Mouse (Mus musculus): ENCODE results near the gene Nfya. TPM values are rescaled to one million over a fixed set of nuclear protein-coding genes. Genes with fewer than 3 reads are reported as not detected.

Gene Nfya
- 14.2 and 15.9 TPM in 2 replicates for polyA plus RNA-seq (2015; fragmentation: Nextera tagmentation; extraction: Ambion mirVana)

DNA sequence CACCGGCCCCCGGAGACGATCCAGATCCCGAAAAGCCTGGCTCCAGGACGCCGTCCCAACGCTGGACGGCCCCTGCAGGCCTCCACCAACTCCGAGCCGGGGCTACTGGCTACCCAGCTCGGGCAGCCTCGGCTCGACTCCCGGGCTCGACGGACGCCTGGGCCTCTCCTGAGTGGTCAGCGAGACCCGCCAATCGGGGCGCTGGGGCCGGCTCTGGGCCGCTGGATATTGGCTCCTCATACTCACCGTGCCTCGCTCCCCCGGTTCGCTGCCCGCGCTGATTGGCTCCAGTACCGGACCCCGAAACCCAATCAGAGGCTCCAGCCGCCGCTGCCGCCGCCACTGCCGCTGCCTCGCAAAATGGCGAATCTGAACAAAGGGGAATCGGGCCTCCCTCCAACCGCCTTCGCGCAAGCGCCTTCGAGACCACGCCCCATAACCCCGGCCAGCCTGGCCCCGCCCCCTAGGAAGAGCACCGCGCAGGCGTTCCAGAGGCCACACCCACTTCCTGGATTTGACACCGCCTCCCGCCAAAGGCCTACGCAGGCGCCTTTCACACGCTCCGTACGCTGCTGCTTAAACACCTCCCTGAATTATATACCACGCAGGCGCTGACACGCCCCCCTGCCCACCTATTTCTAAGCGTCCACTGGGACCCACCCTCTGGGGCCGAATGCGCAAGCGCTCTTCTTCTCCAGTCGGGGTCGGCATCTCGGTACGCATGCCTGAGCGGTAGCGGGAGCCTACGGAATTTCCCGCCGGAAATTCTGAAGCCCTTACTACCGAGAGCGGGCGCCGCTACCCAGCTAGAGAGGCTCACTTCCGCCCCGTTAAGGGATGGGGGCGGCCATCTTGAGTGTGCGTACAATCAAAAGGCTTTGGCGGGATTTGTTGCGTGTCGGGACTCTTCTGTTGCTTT, at the start of gene Nfya, which contains the start of gene Oard1:
TSS of gene Nfya (minus strand) at position 527 of the 919 bp plus-strand sequence.
TSS of gene Oard1 (plus strand) at position 635 of the 919 bp plus-strand sequence.
- H3K4me2 ChIP-seq (replicated peaks) = peak within 1 kb of the TSS; percentile 81
- no peaks in the 10 kb centered on the region for H3K27me3 ChIP-seq
- peak; percentile 97 for ATAC-seq
- WGBS = under 1% methylated on average over 84 of the region's 84 CpGs
- H3K4me3 ChIP-seq (replicated peaks) = peak within 1 kb of the TSS; percentile 88
- peaks cover 31% of the 10 kb centered on the region for H3K4me1 ChIP-seq (replicated peaks)
- no peaks in the 10 kb centered on the region for H3K9me3 ChIP-seq
- peak within 1 kb of the TSS; percentile 99 for H3K9ac ChIP-seq (replicated peaks)
- peaks cover 12% of the 10 kb centered on the region for H3K36me3 ChIP-seq
- H3K27ac ChIP-seq = peak within 1 kb of the TSS; percentile 100

GRCm38 (mm10) chr17:48457971-48458653, 48.4 kb upstream of the Nfya start:
- 90% methylated on average over 13 of the region's 13 CpGs for WGBS
- Histone ChIP-seq H3K9me3 (no peaks in the 10 kb centered on the region), H3K36me3 (no peaks in the 10 kb centered on the region), H3K9ac (replicated peaks) (no peak overlapping the region), H3K4me2 (replicated peaks) (no peak overlapping the region), H3K4me1 (replicated peaks) (no peaks in the 10 kb centered on the region), H3K4me3 (replicated peaks) (no peak overlapping the region), H3K27ac (no peak overlapping the region), H3K27me3 (no peaks in the 10 kb centered on the region)
- ATAC-seq = no peak

GRCm38 (mm10) chr17:48455955-48456354, 46.2 kb upstream of the Nfya start:
- H3K4me2 ChIP-seq (replicated peaks) = no peak overlapping the region
- no peak overlapping the region for H3K27ac ChIP-seq
- no peaks in the 10 kb centered on the region for H3K27me3 ChIP-seq
- WGBS = 86% methylated on average over 2 of the region's 2 CpGs
- no peak overlapping the region for H3K9ac ChIP-seq (replicated peaks)
- H3K4me3 ChIP-seq (replicated peaks) = no peak overlapping the region
- H3K36me3 ChIP-seq = no peaks in the 10 kb centered on the region
- peaks cover 13% of the 10 kb centered on the region; the same call in 1 of the 2 replicates for H3K4me1 ChIP-seq (replicated peaks)
- H3K9me3 ChIP-seq = no peaks in the 10 kb centered on the region
- ATAC-seq = no peak

DNA sequence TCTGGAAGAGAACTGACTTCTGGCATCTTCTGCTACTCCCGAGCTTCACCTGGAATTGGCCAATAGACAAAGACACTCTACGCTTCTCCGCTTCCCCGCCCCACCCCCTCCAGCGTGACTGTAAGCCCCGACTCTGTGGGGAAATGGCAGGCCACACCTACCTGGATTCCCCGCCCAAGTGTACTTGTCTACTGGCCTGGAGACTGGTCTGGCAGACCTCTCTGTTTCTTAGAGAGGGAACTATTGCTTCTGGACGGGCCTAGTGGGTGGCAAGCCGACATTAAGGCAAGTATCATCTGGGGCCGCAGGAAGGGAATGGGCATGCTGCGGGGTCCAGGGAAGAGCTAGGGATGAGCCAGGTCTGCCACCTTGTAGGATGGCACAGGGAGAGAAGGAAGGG, 45.0 kb upstream of the Nfya start, which contains the start of gene Unc5cl:
TSS of gene Unc5cl (plus strand) at position 214 of the 400 bp plus-strand sequence.
- Histone ChIP-seq H3K36me3 (no peaks in the 10 kb centered on the region), H3K4me2 (replicated peaks) (no peak within 1 kb of the TSS), H3K9me3 (no peaks in the 10 kb centered on the region), H3K27ac (no peak within 1 kb of the TSS), H3K4me1 (replicated peaks) (peaks cover 13% of the 10 kb centered on the region; the same call in 1 of the 2 replicates), H3K9ac (replicated peaks) (no peak within 1 kb of the TSS), H3K27me3 (no peaks in the 10 kb centered on the region), H3K4me3 (replicated peaks) (no peak within 1 kb of the TSS)
- WGBS = 62% methylated on average over 11 of the region's 11 CpGs
- ATAC-seq = no peak

DNA sequence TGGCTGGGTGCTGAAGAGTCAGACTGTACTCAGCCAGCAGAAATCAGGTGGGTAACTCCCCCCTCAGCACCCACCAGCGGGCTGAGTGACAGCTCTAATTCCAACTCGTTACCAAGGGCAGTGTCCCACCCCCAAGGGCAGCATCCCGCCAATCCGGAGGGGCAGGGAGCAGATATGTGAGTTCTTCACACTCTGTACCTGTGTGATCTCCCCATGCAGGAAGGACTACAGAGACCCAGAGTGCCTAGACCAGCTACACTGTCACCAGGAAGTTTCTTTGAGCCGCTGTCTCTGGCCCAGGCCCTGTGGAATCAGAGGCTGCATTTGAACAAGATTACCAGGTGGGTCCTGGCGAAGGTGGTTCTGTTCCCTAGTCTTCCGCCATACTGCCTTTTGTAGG, 44.5 kb upstream of the Nfya start:
- Histone ChIP-seq H3K4me1 (replicated peaks) (peaks cover 13% of the 10 kb centered on the region; the same call in 1 of the 2 replicates), H3K27me3 (no peaks in the 10 kb centered on the region), H3K27ac (no peak overlapping the region), H3K36me3 (no peaks in the 10 kb centered on the region), H3K9ac (replicated peaks) (no peak overlapping the region), H3K4me3 (replicated peaks) (no peak overlapping the region), H3K9me3 (no peaks in the 10 kb centered on the region), H3K4me2 (replicated peaks) (no peak overlapping the region)
- no peak for ATAC-seq
- 60% methylated on average over 7 of the region's 7 CpGs for WGBS

- no peaks in the 10 kb centered on the region for H3K9me3 ChIP-seq
- no peaks in the 10 kb centered on the region for H3K36me3 ChIP-seq
- no peak overlapping the region for H3K9ac ChIP-seq (replicated peaks)
- no peak for ATAC-seq
- H3K27ac ChIP-seq = no peak overlapping the region
- no peak overlapping the region for H3K4me2 ChIP-seq (replicated peaks)
- H3K27me3 ChIP-seq = no peaks in the 10 kb centered on the region
- no peak overlapping the region for H3K4me3 ChIP-seq (replicated peaks)
- peaks cover 13% of the 10 kb centered on the region; the same call in 1 of the 2 replicates for H3K4me1 ChIP-seq (replicated peaks)
- WGBS = 77% methylated on average over 7 of the region's 7 CpGs
Observed at GRCm38 (mm10) chr17:48453489-48453888, 43.8 kb upstream of the Nfya start.

GRCm38 (mm10) chr17:48451753-48452444, 42.2 kb upstream of the Nfya start:
- no peaks in the 10 kb centered on the region for H3K9me3 ChIP-seq
- 60% methylated on average over 9 of the region's 9 CpGs for WGBS
- no peak overlapping the region for H3K4me3 ChIP-seq (replicated peaks)
- no peaks in the 10 kb centered on the region for H3K27me3 ChIP-seq
- no peak overlapping the region for H3K9ac ChIP-seq (replicated peaks)
- H3K4me1 ChIP-seq (replicated peaks) = peaks cover 13% of the 10 kb centered on the region; the same call in 1 of the 2 replicates
- H3K27ac ChIP-seq = no peak overlapping the region
- ATAC-seq = no peak
- no peaks in the 10 kb centered on the region for H3K36me3 ChIP-seq
- no peak overlapping the region for H3K4me2 ChIP-seq (replicated peaks)

DNA sequence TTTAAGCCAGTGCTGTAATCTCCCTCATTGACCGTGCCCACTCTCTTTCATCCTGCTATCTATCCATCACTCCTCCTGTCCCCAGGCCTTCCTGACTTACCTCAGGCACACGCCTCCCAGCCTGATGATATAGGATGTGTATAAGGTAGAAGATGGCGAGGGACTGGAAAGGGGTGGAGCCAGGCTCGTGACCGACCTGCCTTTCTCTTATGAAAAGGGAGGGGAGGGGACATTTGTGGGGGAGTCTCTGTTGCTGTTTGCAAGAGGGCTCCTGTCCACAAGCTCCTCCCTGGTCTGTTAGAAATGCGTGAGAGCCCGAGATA, 41.6 kb upstream of the Nfya start, which contains the start of gene Tspo2:
TSS of gene Tspo2 (minus strand) at position 170 of the 323 bp plus-strand sequence.
- no peak within 1 kb of the TSS for H3K27ac ChIP-seq
- no peak within 1 kb of the TSS for H3K4me3 ChIP-seq (replicated peaks)
- peaks cover 13% of the 10 kb centered on the region; the same call in 1 of the 2 replicates for H3K4me1 ChIP-seq (replicated peaks)
- H3K4me2 ChIP-seq (replicated peaks) = no peak within 1 kb of the TSS
- no peaks in the 10 kb centered on the region for H3K36me3 ChIP-seq
- 69% methylated on average over 7 of the region's 7 CpGs for WGBS
- H3K9ac ChIP-seq (replicated peaks) = no peak within 1 kb of the TSS
- no peaks in the 10 kb centered on the region for H3K9me3 ChIP-seq
- ATAC-seq = peak; percentile 47; the same call in 1 of the 2 replicates
- no peaks in the 10 kb centered on the region for H3K27me3 ChIP-seq

DNA sequence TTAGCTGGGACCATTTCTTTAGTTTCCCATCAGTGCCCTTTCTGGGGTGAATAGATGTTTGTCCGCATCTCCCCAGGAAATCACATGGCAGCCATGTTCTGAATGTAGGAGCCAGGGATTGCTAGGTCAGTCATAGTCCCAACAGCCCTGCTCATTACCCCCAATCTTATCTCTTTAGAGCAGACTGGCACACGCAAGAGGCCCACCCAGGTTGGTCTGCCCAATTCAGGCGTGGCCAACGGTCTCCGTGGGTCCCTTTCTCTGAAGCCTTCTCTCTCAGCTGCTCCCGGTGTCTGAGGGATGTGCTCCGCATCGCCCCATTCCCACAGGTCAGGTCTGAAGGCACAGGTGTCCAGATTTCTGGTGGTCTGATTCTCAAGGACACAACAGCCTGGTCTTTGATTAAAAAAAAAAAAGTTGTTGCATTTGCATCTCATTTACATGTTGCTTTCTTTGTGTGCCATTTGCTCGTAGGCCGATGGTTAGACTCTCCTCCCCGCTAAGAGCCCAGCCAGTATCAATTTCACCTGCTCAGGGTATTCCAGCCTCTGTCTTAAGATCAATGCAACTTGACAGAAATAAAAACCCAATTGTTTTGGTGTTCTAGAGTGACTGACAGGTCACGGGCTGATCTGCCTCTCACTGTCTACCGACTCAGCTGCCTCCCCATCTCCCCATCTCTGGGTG, 41.1 kb upstream of the Nfya start:
- Histone ChIP-seq H3K4me2 (replicated peaks) (no peak overlapping the region), H3K4me3 (replicated peaks) (no peak overlapping the region), H3K4me1 (replicated peaks) (peaks cover 13% of the 10 kb centered on the region; the same call in 1 of the 2 replicates), H3K9ac (replicated peaks) (no peak overlapping the region), H3K27me3 (no peaks in the 10 kb centered on the region), H3K9me3 (no peaks in the 10 kb centered on the region), H3K27ac (no peak overlapping the region), H3K36me3 (no peaks in the 10 kb centered on the region)
- WGBS = 74% methylated on average over 13 of the region's 13 CpGs
- ATAC-seq = peak; percentile 22; the same call in 1 of the 2 replicates

DNA sequence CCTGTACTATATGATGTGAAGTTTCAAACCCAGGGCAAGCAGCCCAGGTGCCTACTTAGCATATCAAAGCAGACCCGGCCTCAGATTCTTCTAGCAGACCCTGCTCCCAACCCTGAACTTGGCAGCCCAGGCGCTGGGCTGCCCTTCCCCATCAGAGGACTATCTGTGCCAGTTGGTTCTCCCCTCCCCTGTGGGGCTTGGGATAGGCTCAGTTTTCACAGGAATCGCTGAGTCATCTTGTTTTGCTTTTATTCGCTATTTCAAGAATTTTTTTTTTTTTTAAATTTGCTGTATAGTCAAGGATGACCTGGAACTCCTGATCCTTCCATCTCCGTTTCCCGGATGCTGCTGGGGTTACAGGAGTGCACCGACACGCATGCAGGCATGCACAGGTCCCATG, 38.0 kb upstream of the Nfya start:
- WGBS = 81% methylated on average over 8 of the region's 8 CpGs
- Histone ChIP-seq H3K9ac (replicated peaks) (no peak overlapping the region), H3K9me3 (no peaks in the 10 kb centered on the region), H3K27ac (no peak overlapping the region), H3K36me3 (no peaks in the 10 kb centered on the region), H3K4me2 (replicated peaks) (no peak overlapping the region), H3K27me3 (no peaks in the 10 kb centered on the region), H3K4me3 (replicated peaks) (no peak overlapping the region), H3K4me1 (replicated peaks) (peaks cover 13% of the 10 kb centered on the region; the same call in 1 of the 2 replicates)
- ATAC-seq = no peak

DNA sequence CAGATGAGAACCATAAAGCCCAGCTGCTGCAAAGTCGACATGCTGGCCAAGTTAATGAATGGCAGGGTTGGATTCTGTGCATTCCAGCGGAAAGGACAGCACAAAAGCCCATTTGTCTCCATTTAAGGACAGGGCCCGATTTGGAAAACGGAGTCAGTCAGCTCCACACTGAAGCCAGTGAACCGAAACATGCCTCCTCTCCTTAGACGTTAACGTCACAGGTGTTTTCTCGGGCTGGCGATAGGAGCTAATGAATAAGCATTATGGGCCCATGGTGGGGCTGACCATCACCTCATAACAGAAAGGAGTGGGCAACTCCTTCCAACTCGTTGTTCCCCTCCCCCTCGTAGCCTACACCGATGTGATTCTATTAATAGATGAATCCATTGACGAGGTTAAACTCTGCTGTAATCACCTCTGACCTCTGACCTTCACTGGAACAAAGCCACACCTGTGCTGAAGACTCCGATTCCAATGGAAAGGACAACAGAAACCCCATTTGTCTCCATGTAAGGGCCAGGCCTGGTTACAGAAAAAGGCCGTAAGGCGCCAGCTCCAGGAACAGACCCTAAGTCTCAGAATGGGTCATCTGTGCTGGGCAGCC, 33.9 kb upstream of the Nfya start:
- Histone ChIP-seq H3K9ac (replicated peaks) (no peak overlapping the region), H3K27me3 (no peaks in the 10 kb centered on the region), H3K4me2 (replicated peaks) (no peak overlapping the region), H3K27ac (no peak overlapping the region), H3K4me1 (replicated peaks) (no peaks in the 10 kb centered on the region), H3K9me3 (no peaks in the 10 kb centered on the region), H3K4me3 (replicated peaks) (no peak overlapping the region), H3K36me3 (no peaks in the 10 kb centered on the region)
- WGBS = 59% methylated on average over 16 of the region's 16 CpGs
- no peak for ATAC-seq
